Mouse (Mus musculus) cerebellum, adult 11 months (tissue): ENCODE measurements around the gene Mapk1ip1.

Source experiments
- DNase-seq: peaks from one replicate; pipeline ENCODE4 v3.0.0; 2022

Mapk1ip1 gene

DNA sequence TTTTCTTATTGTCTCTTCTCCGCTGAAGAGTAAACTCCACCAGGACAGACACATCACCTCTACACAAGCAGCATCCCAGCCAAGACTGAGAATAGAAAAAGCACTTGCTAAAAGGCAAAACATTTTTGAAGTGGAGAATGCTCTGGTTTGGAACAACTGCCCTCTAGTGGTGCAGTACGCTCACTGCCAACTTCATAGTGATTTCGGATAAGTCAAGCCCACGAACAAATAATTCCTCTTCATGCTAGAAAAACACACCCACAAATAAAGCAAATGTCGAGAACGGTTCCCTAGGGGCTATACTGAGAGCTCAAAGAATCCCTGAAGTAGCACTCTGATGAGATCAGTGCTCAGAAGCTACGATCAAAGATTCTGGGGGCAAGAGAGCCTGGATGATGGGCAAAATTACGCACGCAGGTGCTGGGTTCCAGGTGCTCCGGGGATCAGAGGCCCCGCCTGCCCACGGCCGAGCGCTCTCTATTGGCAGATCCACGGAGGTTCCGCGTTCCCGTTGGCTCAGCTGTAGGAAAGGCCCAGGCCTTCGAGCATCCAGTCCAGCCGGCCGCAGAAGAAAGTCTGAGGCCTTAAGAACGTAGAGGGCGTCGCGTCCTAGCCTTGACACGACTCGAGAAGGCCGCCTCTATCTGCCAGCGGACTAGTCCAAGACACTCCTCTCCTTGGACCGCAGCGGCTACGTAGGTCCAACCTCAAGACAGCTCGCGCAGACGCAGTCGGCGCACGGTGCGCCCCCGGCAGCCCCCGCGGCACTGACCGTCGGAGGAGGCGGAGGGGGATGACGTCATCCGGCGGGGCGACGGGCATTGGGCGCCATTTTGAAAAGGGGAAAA is at the start of gene Mapk1ip1, which contains the start of gene Ppp2r2d:
Gene Mapk1ip1, minus strand, starts transcription at position 730 of the 848 bp plus-strand sequence.
Gene Ppp2r2d, plus strand, starts transcription at position 536 of the 848 bp plus-strand sequence.
- peak; percentile 97 for DNase-seq

DNA sequence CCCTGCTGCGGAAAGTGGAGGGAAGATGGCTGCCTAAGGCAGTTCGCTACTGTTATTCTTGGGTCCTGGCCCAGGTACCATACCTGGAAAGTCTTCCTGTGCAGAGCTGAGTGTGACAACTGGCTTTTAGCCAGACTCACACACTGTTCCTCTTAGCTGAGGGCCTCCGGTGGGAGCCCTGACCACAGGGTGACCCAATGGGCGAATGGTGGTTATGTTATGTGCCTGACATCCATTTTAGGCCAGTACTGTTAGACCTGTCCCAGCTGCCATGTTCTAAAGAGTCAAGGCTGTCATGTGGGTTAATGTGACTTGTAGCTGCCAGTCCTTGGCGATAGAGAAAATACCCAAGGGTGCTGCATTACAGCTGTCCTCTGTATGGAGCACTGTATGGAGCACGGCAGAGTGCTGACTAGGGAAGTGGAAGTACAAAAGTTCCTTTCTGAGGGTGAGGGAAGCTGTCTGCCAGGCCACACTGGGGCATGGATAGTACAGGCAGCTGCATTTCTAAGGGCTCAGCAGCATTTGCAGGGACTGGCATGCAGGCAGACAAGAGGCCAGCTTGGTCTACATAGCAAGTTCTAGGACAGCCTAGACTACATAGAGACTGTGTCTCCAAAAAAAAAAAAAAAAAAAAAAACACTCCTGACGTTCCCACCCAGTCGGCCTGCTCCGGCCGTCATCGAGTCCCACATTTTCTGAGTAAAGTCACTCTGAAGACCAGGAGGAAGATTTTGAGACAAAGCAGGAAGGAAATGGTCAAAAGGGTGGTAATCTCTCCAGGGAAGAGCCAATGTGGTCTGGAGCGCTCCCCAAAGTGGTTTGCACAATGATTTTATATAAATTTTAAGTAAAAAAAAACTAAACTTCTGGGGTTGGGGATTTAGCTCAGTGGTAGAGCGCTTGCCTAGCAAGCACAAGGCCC is 39.6 kb upstream of the Mapk1ip1 start:
- DNase-seq: no peak

DNA sequence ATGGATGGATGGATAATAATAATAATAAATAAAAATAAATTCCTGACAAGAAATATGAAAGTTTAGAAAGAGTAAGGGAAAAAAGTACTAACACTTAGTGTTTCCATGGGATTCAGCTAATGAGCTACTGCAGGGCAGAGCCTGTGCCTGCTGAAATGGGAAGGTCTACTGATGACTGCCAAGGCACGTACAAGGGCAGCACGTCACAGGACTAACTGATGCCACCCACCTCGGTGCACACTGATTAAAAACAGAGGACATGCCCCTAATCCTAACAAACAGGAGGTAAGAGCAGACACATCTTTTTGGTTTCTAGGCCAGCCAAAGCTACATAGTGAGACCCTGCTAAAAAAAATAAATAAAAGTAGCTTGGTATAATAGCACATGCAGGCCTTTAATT is 37.7 kb upstream of the Mapk1ip1 start:
- no peak for DNase-seq

DNA sequence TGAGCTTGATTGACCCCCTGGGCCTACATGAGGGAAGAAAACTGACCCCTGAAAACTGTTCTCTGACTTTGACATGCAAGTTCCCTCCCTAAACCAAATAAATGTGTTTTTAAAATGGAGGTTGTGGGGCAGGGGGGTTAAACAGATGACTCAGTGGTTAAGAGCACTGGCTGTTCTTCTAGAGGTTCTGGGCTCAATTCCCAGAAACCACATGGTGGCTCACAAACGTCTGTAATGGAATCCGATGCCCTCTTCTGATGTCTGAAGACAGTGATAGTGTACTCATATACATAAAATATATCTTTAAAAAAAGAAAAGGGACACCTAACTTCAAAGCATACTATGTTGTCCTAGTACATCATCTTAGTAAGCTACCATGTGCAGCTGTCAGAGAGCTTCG is 29.0 kb upstream of the Mapk1ip1 start:
- no peak for DNase-seq

DNA sequence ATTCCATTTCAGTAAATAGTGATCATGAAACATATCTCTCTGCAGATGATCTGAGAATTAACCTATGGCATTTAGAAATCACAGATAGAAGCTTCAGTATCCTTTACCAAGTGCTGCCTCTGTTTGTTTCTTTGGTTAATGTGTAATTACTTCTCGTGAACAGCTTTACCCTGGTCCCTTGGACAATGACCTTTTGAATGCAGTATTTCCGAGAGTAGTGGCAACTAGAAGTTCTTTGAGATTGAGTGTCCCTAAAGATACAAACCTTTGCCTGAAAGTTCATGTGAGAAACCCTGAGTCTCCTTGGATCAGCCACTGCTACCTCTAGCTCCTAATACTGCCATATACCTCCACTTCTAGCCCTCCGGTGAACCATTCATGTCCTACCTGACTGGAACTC is 26.9 kb upstream of the Mapk1ip1 start:
- DNase-seq: no peak

DNA sequence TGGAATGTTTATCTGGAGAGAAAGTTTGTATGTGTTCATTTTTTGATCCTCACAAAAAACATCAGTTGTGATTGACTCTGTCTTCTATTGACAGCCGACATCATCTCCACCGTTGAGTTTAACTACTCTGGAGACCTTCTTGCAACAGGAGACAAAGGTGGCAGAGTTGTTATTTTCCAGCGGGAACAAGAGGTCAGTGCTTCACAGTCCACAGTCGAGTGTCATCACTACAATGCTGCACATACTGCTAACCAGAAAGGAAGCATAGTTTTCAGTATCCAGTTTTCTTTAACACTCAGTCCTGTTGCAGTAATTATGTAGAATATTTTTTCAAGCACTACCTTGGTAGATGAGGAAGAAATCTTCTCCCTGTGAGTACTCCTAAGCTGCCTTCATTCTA is 22.2 kb upstream of the Mapk1ip1 start:
- DNase-seq: no peak

DNA sequence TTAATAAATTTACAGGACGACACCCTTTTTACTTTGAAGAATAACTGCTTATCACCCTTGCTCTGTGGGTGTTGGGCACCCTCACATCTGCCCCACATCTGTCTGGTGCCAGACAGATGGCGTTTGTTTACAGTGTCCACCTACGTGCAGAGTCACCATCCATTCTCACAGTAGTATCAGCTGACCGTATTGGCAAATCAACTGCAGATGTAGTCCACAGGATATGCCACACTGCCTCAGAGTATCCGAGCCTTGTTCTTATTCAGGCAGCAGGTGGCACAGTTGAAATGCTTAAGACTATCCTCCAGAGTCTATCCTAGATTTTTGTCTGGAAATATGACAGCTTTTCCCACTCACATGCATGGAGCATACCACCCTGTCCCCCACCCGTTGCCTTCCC is 21.2 kb upstream of the Mapk1ip1 start:
- no peak for DNase-seq

DNA sequence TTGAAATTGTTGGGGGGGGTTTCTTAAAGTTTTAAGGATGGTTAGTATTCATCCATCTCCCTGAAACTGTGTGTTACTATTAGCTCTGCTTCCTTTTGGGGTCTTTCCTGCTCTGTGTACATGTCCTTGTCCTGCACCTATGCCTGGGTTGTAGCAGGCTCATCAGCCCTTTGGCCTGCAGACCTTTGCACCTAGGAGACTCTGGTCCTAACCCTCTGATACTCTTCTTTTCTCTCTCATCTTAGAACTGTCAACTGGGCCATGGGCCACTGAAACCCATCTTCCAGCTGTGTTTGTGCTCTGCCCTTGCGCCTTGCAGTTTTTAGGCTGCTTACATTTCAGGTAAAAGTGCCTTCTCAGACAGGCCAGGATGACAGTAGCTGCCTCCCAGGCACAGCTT is 18.7 kb upstream of the Mapk1ip1 start:
- DNase-seq: no peak

DNA sequence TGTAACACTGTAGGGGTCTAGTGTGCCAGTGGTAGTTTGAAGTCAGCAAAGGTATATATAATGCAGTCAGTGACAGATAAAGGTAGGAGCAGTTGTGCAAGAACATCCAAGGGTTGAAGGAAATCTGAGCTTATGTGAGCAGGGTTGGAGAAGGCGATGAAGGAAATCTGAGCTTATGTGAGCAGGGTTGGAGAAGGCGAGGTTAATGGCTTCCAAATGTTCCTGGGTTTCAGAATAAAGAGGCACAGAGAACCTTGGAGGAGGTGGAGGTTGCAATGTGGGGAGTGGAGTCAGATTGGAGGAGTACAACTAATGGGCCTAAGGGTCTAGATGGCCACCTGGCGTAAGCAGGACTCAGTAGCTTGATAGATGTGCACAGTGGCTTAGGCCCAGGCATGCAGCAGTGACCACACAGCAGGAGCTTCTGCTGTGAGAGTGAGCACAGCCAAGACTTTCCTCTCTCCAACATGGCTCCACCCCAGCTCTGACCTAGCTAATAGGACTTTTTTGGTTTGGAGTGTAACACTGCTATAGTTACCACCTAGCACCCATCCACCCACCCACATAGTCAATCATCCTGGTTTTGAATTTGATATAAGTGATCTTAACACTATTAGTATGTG is 18.0 kb upstream of the Mapk1ip1 start:
- DNase-seq: no peak

DNA sequence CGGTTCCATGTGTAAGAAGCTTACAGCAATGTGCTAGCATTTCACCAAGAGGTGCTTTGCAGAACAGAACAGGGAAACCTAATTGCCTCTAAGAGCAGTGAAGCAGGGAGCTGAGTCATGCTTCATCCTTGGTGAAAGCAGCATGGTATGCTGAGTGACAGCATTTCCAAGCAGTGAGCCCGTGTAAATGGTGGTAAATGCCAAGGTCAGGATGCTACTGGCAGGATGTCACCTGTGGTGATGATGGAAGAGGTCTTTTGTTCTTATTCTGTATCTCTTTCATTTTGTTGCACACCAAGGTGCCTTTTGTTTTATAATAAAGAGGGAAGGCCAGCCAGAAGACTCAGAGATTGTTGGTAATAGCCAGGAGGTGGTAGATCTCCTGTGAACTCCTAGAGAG is 10.6 kb upstream of the Mapk1ip1 start:
- no peak for DNase-seq

DNA sequence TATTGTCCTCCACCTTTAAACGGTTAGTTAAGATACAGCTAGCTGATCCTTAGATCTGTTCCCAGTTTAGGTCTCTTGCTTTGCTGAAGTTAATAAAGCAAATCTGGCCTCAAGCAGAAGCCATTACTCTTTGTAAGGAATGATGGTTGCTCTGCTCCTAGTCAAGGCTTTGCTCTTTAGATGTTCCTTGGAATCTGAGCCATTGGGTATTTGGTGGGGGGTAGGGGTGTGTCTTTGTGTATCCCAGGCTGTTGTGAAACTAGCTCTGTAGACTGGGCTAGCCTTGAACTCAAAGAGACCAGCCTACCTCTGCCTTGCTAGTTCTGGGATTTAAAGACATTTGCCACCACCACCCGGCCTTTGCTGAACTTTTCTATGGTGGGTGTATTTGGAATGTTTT is 8.1 kb upstream of the Mapk1ip1 start:
- DNase-seq: no peak

DNA sequence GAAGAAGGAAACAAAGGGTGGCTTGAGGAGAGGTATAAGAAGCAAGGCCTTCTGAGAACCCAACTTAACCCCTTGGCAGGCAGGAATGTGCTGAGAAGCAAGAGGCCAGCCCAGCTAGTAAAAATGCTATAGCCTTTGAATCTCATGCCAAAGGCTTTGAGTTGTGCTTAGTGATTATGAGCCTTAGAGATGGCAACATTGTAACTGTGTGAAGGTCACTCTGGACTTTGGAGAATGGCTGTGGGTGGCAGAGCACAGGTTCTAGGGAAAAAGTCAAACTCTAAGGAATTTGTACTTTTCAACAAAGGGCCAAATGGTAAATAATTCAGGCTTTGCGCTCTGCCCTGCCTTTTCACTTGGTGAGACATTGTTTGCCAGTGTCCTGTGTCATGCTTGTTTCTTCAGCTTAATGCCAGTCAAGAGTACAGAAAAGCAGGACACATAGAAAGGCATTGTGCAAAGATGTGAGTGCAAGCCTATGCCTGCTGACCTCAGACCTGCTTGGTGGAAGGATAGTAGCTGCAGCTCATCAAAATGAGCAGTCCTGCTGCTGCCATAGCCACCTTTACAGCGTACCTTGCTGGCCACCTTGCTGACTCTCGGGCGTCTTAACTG is 7.5 kb upstream of the Mapk1ip1 start:
- no peak for DNase-seq

DNA sequence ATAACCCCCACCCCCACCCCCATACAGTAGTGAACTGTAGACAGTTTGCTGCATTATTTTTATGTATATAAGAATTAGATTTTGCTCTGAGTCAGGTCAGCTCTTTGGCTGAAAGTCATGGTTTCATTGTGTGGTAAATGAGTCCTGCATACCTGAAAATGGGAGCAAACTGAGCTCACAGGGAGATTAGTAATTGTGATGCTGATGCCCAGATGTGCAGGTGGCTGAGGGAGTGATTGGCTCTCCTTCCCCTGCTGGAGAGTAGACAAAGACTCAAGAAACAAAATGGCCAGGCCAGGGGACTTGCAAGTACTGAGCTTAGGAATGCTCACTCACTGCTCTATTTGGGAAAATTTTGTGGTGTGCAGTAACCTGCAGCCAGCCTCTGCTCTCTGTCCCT is 4.0 kb upstream of the Mapk1ip1 start:
- no peak for DNase-seq

DNA sequence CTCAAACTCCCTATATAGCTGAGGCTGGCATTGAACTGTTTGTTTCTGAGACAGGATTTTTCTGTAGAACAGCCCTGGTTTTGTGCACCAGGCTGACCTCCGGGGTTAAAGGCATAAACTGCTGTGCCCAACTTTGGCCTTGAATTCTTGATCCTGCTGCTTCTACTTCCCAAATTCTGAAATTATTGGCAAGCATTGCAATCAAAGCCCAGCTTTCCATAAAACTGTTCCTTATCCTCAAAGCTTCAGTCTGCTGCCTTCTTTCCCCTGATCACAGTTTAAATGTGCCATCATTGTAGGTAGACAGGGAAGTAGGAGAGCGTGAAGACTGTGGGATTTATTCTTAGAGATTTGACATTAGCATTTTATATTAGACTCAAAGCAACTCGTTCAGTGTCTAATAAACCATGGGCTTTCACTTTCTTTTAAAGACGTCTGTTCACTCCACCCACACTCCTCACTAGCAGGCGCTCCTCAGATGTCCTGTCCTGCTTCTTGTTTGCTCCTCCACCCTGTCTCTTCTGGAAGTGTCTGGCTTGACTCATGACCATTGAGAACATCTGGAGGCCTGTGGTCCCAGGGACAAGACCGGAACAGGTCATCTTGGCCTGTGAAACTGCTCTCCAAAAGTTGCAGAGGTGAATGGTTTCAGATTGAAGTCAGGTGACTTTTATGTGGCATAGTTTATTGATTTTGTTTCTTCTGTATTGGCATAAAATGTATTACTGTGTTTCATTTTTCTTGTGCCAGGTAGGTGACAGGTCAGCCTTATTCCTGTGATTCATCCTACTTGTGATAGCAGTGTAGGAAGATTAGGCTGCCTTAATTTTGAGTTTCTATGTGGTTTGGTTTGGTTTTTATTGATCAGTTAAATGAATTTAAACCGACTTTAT is 2.2 kb upstream of the Mapk1ip1 start:
- DNase-seq: no peak

DNA sequence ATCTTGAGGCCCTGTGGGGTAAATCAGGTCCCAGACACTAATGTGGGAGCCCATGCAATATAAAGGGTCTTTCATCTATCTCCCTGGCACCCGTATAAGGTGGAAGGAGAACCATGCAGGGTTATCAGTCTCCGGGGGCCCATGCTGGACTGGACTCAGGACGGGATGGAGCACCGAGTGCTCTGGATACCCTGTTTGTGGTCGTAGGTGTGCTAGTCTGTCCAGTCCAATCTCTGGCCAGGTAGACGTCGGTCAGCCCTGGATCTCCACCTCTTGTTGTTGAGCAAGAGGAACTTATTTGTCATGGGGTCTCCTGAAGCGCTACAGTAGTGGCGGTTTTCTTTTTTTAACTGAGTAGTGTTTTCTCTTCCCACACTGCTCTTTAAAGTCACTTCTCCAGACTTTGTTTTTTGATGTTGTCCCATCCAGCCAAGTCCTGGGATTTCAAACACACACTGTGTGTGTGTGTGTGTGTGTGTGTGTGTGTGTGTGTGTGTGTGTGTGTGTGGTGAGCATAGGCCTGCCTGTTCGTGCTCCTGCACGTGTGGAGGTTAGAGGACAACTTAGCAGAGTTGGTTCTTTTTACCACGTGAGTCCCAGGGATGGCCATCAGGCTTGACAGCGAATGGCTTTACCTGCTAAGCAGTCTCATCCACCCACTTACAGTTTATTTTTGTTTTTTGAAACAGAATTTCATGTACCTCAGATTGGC is 1.4 kb upstream of the Mapk1ip1 start:
- DNase-seq: no peak

DNA sequence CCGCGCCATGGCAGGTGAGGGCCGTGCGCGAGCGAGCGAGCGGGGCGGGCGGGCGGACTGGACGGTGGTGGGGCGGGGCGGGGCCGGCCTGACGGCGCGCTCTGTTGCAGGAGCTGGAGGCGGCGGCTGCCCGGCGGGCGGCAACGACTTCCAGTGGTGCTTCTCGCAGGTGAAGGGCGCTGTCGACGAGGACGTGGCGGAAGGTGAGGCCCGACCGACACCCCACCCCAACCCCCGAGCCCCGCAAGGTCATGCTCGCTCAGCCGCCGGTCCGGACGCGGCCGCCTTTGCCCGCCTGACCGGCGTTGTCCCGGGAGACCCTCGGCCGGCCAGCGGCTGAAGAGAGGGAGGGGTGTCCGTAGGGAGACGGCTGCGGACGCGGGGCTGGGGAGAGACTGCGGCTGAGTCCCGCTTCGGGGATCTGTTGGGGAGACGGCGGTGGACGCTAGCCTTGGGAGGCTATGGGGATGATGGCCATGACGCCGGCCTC is 474 bp upstream of the Mapk1ip1 start:
- no peak for DNase-seq

DNA sequence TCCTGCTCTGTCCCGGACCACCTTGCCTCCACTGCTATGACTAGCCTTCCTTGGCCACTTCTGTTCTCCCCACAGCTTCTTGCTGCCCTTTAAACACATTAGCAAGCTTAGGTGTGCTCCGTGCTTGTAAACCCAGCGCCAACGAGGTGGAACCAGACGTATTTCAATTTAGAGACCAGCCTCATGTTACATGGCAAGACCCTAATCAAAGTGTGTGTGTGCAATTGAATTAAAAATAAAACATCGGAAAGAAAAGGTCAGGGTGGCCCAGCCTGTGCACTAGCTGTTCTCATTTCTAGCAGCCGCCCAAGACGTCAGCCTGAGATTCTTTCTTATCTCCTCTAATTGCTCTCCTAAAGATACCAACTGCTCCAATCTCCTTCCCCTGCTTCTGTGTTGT is 962 bp downstream of the Mapk1ip1 start:
- DNase-seq: no peak

DNA sequence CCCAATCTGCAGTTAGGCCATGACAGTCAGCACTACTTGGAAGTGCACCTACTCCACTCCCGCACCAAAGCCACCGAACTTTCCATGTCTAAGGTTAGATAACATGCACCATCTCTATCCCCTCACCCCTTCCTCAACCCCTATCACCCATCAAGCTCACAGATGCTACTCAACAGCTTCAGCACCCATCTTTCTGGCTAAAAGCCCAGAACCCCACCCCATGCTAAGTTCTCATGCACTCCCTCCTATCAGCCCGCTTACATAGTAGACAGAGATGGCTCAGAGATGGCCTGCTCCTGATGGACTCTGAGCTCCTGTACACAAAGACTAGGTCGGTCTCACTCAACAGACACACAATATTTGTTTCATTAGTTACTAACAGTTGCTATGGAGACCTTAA is 2.7 kb downstream of the Mapk1ip1 start:
- no peak for DNase-seq

DNA sequence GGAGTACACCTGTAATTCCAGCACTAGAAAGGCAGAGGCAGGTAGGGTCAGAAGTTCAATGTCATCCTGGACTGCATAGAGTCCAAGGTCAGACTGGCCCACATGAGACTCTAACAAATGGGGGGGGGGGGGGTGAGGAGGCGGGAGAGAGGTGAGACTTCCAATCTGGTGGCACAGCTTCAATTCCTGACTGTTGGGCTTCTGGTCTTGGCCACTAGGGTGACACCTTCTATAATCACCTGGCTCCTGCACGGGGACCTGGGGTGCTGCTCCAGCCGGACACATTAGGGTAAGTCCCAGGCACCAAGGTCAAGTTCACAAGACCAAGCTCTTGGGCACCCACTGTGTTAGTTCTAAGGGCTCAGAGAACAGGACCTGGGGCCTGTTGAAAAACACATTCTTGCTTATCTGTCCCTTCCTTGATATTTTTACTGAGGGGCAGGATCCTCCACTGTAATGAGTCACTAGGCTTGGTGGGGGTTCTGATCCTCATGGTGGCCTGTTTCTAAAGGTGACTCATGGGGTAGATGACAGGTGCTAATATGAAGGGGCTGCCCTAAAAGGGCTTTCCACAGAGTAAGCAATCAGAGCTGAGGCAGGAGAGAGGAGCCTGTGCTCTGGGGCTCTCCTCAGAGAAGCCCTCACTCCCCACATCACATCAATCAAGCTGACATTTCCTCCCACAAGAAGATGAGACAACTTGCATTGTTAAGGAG is 4.5 kb downstream of the Mapk1ip1 start:
- no peak for DNase-seq

DNA sequence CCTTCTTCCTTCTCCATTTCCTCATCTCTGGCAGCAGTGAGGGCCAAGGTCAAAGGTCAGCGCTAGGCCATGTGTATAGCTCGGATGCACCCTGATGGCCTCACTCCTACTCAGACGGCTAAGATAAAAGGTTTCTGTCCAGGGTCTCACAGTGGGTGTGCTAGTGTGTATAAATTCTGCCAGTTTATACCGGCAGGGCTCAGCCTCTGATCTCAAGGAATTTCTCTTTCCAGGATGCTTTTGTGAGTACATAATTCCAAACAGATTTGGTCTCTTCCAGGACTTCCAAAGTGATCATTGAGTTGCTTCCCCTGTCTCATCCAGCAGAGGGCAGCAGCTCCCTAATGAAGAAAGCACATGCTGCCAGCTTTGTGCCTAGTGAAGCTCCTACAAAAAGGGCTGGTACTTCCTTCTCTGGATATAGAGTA is 5.5 kb downstream of the Mapk1ip1 start:
- peak; percentile 72 for DNase-seq
